Mouse (Mus musculus): ENCODE measurements at regions not wholly inside any gene's neighbourhood (a gene's known extent, or its start where the extent isn't known, plus 50 kb on each side); places are given as distances from the start of the nearest gene placed in this dataset.

GRCm38 (mm10) chr13:47413940-47414339 lies 291.5 kb downstream of the Rnf144b start:
- Histone ChIP-seq H3K4me3 (no peak overlapping the region), H3K9me3 (no peaks in the 10 kb centered on the region), H3K9ac (no peak overlapping the region), H3K36me3 (no peaks in the 10 kb centered on the region), H3K27me3 (no peaks in the 10 kb centered on the region), H3K4me1 (replicated peaks) (no peaks in the 10 kb centered on the region), H3K4me2 (no peak overlapping the region), H3K27ac (replicated peaks) (no peak overlapping the region)
- ATAC-seq (ENCODE audit: low FRiP score, low read depth): no peak
- WGBS: 63% methylated on average over 9 of the region's 9 CpGs

GRCm38 (mm10) chr13:47429856-47430365 lies 307.5 kb downstream of the Rnf144b start:
- Histone ChIP-seq H3K4me1 (replicated peaks) (peaks cover 4% of the 10 kb centered on the region; the same call in 1 of the 2 replicates), H3K27me3 (no peaks in the 10 kb centered on the region), H3K27ac (replicated peaks) (peak overlapping the region; percentile 46; the same call in 1 of the 2 replicates), H3K36me3 (no peaks in the 10 kb centered on the region), H3K4me2 (no peak overlapping the region), H3K4me3 (no peak overlapping the region), H3K9ac (no peak overlapping the region), H3K9me3 (no peaks in the 10 kb centered on the region)
- 56% methylated on average over 8 of the region's 8 CpGs for WGBS
- ATAC-seq (ENCODE audit: low FRiP score, low read depth): no peak

- Histone ChIP-seq H3K4me2 (no peak overlapping the region), H3K36me3 (no peaks in the 10 kb centered on the region), H3K9ac (no peak overlapping the region), H3K9me3 (no peaks in the 10 kb centered on the region), H3K4me3 (no peak overlapping the region), H3K27ac (replicated peaks) (peak overlapping the region; percentile 46; the same call in 1 of the 2 replicates), H3K27me3 (no peaks in the 10 kb centered on the region), H3K4me1 (replicated peaks) (peaks cover 4% of the 10 kb centered on the region; the same call in 1 of the 2 replicates)
- WGBS: 58% methylated on average over 9 of the region's 9 CpGs
- ATAC-seq (ENCODE audit: low FRiP score, low read depth): no peak
These were observed 308.0 kb downstream of the Rnf144b start for GRCm38 (mm10) chr13:47430409-47430808.

- Histone ChIP-seq H3K9ac (no peak overlapping the region), H3K36me3 (no peaks in the 10 kb centered on the region), H3K27me3 (no peaks in the 10 kb centered on the region), H3K27ac (replicated peaks) (no peak overlapping the region), H3K4me3 (no peak overlapping the region), H3K9me3 (no peaks in the 10 kb centered on the region), H3K4me1 (replicated peaks) (no peaks in the 10 kb centered on the region), H3K4me2 (no peak overlapping the region)
- 89% methylated on average over 7 of the region's 7 CpGs for whole genome bisulfite sequencing
- ATAC-seq (ENCODE audit: low FRiP score, low read depth): no peak
These were observed 313.2 kb downstream of the Rnf144b start for GRCm38 (mm10) chr13:47435631-47436030.

- ATAC-seq (ENCODE audit: low FRiP score, low read depth): no peak
- Histone ChIP-seq H3K27me3 (no peaks in the 10 kb centered on the region), H3K4me1 (replicated peaks) (no peaks in the 10 kb centered on the region), H3K4me3 (no peak overlapping the region), H3K36me3 (no peaks in the 10 kb centered on the region), H3K9me3 (no peaks in the 10 kb centered on the region), H3K27ac (replicated peaks) (no peak overlapping the region), H3K4me2 (no peak overlapping the region), H3K9ac (no peak overlapping the region)
- WGBS: 89% methylated on average over 3 of the region's 3 CpGs
These were observed 322.4 kb downstream of the Rnf144b start for GRCm38 (mm10) chr13:47444876-47445275.

GRCm38 (mm10) chr13:47452186-47452760 lies 329.8 kb downstream of the Rnf144b start:
- ATAC-seq (ENCODE audit: low FRiP score, low read depth): peak; percentile 51; the same call in 1 of the 2 replicates

GRCm38 (mm10) chr13:47462148-47462547 lies 339.7 kb downstream of the Rnf144b start:
- no peak for ATAC-seq (ENCODE audit: low FRiP score, low read depth)
- 79% methylated on average over 8 of the region's 8 CpGs for WGBS
- H3K9ac ChIP-seq: no peak overlapping the region
- H3K4me2 ChIP-seq: no peak overlapping the region
- no peaks in the 10 kb centered on the region for H3K27me3 ChIP-seq
- H3K27ac ChIP-seq (replicated peaks): no peak overlapping the region
- no peak overlapping the region for H3K4me3 ChIP-seq
- no peaks in the 10 kb centered on the region for H3K36me3 ChIP-seq
- no peaks in the 10 kb centered on the region for H3K4me1 ChIP-seq (replicated peaks)
- no peaks in the 10 kb centered on the region for H3K9me3 ChIP-seq

More at GRCm38 (mm10) chr13:47452186-47452760, 329.8 kb downstream of the Rnf144b start:
- 43% methylated on average over 17 of the region's 17 CpGs for WGBS
- no peak overlapping the region for H3K9ac ChIP-seq
- H3K27ac ChIP-seq (replicated peaks): peak overlapping the region; percentile 71
- H3K4me1 ChIP-seq (replicated peaks): 0 out of 2 replicates have a peak, but pooled peaks cover 4% of the 10 kb centered on the region
- H3K4me2 ChIP-seq: peak overlapping the region; percentile 41
- H3K4me3 ChIP-seq: 0 out of 2 replicates have a peak overlapping the region, but pooled peaks have one; percentile 6
- H3K36me3 ChIP-seq: no peaks in the 10 kb centered on the region
- no peaks in the 10 kb centered on the region for H3K9me3 ChIP-seq
- no peaks in the 10 kb centered on the region for H3K27me3 ChIP-seq

- no peak overlapping the region for H3K4me3 ChIP-seq
These were observed 349.2 kb downstream of the Rnf144b start for GRCm38 (mm10) chr13:47471543-47472213.

GRCm38 (mm10) chr13:47480159-47480558 lies 357.7 kb downstream of the Rnf144b start:
- Histone ChIP-seq H3K4me3 (no peak overlapping the region), H3K9me3 (no peaks in the 10 kb centered on the region), H3K27me3 (no peaks in the 10 kb centered on the region), H3K27ac (replicated peaks) (no peak overlapping the region), H3K4me1 (replicated peaks) (no peaks in the 10 kb centered on the region), H3K4me2 (no peak overlapping the region), H3K9ac (no peak overlapping the region), H3K36me3 (no peaks in the 10 kb centered on the region)
- 74% methylated on average over 10 of the region's 10 CpGs for WGBS
- ATAC-seq (ENCODE audit: low FRiP score, low read depth): no peak

More at GRCm38 (mm10) chr13:47471543-47472213, 349.2 kb downstream of the Rnf144b start:
- Histone ChIP-seq H3K9ac (no peak overlapping the region), H3K4me2 (peak overlapping the region; percentile 11; the same call in 1 of the 2 replicates), H3K27me3 (no peaks in the 10 kb centered on the region), H3K36me3 (no peaks in the 10 kb centered on the region), H3K27ac (replicated peaks) (peak overlapping the region; percentile 31; the same call in 1 of the 2 replicates), H3K4me1 (replicated peaks) (peaks cover 6% of the 10 kb centered on the region; the same call in 1 of the 2 replicates), H3K9me3 (no peaks in the 10 kb centered on the region)
- WGBS: 34% methylated on average over 14 of the region's 14 CpGs
- ATAC-seq (ENCODE audit: low FRiP score, low read depth): peak; percentile 78; the same call in 1 of the 2 replicates

GRCm38 (mm10) chr13:47484819-47485218 lies 362.4 kb downstream of the Rnf144b start:
- WGBS: 90% methylated on average over 2 of the region's 2 CpGs
- Histone ChIP-seq H3K4me2 (no peak overlapping the region), H3K9me3 (no peaks in the 10 kb centered on the region), H3K4me1 (replicated peaks) (no peaks in the 10 kb centered on the region), H3K9ac (no peak overlapping the region), H3K4me3 (no peak overlapping the region), H3K36me3 (no peaks in the 10 kb centered on the region), H3K27ac (replicated peaks) (no peak overlapping the region), H3K27me3 (no peaks in the 10 kb centered on the region)
- ATAC-seq (ENCODE audit: low FRiP score, low read depth): no peak

GRCm38 (mm10) chr13:47486111-47486510 lies 363.7 kb downstream of the Rnf144b start:
- no peaks in the 10 kb centered on the region for H3K4me1 ChIP-seq (replicated peaks)
- H3K9me3 ChIP-seq: no peaks in the 10 kb centered on the region
- H3K27ac ChIP-seq (replicated peaks): no peak overlapping the region
- H3K36me3 ChIP-seq: no peaks in the 10 kb centered on the region
- H3K4me3 ChIP-seq: no peak overlapping the region
- no peak for ATAC-seq (ENCODE audit: low FRiP score, low read depth)
- no peak overlapping the region for H3K9ac ChIP-seq
- no peaks in the 10 kb centered on the region for H3K27me3 ChIP-seq
- H3K4me2 ChIP-seq: no peak overlapping the region

- 96% methylated on average over 3 of the region's 3 CpGs for WGBS
These were observed 364.2 kb downstream of the Rnf144b start for GRCm38 (mm10) chr13:47486658-47487057.

More at GRCm38 (mm10) chr13:47486658-47487057, 364.2 kb downstream of the Rnf144b start:
- Histone ChIP-seq H3K9ac (no peak overlapping the region), H3K27ac (replicated peaks) (no peak overlapping the region), H3K4me2 (no peak overlapping the region), H3K4me3 (no peak overlapping the region), H3K27me3 (no peaks in the 10 kb centered on the region), H3K4me1 (replicated peaks) (no peaks in the 10 kb centered on the region), H3K9me3 (no peaks in the 10 kb centered on the region), H3K36me3 (no peaks in the 10 kb centered on the region)
- ATAC-seq (ENCODE audit: low FRiP score, low read depth): no peak

Data from hindbrain, embryonic 15.5 days (tissue).